Mouse (Mus musculus): ENCODE data around the gene Zfp286. TPM values are rescaled to one million over a fixed set of nuclear protein-coding genes. Genes with fewer than 3 reads are reported as not detected.

Gene Zfp286
- 1.0 TPM for polyA plus RNA-seq (2015; fragmentation: Illumina TruSeq; extraction: RNeasy Lipid Tissue Mini Kit (QIAGEN cat#74804); ENCODE audit: insufficient read depth, low read depth, low replicate concordance)

GRCm38 (mm10) chr11:62788935-62789616 is at the start of gene Zfp286:
Gene Zfp286 (minus strand): TSS chr11:62789462.

GRCm38 (mm10) chr11:62820059-62820541 is 30.8 kb upstream of the Zfp286 start, which contains the start of gene Trim16:
Gene Trim16 (plus strand): TSS chr11:62820231.

GRCm38 (mm10) chr11:62752780-62753179 is 36.5 kb downstream of the Zfp286 start, which contains the start of gene Gm10428:
Gene Gm10428 (plus strand): TSS chr11:62753100.

GRCm38 (mm10) chr11:62731311-62732021 is 57.8 kb downstream of the Zfp286 start, which contains the start of gene Zfp287:
Gene Zfp287 (minus strand): TSS chr11:62731905.

Other genes with a start within 250 kb of the Zfp286 start
- gene Ubb, start 238.3 kb downstream of the Zfp286 start, polyA plus RNA-seq (2015; fragmentation: Illumina TruSeq; extraction: RNeasy Lipid Tissue Mini Kit (QIAGEN cat#74804); ENCODE audit: insufficient read depth, low read depth, low replicate concordance) = 305 TPM
- gene Trpv2, start 215.0 kb downstream of the Zfp286 start, polyA plus RNA-seq (2015; fragmentation: Illumina TruSeq; extraction: RNeasy Lipid Tissue Mini Kit (QIAGEN cat#74804); ENCODE audit: insufficient read depth, low read depth, low replicate concordance) = 1.1 TPM
- 2.2 TPM for gene Lrrc75a, start 140.9 kb downstream of the Zfp286 start, polyA plus RNA-seq (2015; fragmentation: Illumina TruSeq; extraction: RNeasy Lipid Tissue Mini Kit (QIAGEN cat#74804); ENCODE audit: insufficient read depth, low read depth, low replicate concordance)
- gene Mmgt2, start 140.8 kb downstream of the Zfp286 start, polyA plus RNA-seq (2015; fragmentation: Illumina TruSeq; extraction: RNeasy Lipid Tissue Mini Kit (QIAGEN cat#74804); ENCODE audit: insufficient read depth, low read depth, low replicate concordance) = 4.5 TPM
- gene Zfp287, start 57.6 kb downstream of the Zfp286 start, polyA plus RNA-seq (2015; fragmentation: Illumina TruSeq; extraction: RNeasy Lipid Tissue Mini Kit (QIAGEN cat#74804); ENCODE audit: insufficient read depth, low read depth, low replicate concordance) = 2.0 TPM
- not detected for gene Gm10428, start 36.4 kb downstream of the Zfp286 start, polyA plus RNA-seq (2015; fragmentation: Illumina TruSeq; extraction: RNeasy Lipid Tissue Mini Kit (QIAGEN cat#74804); ENCODE audit: insufficient read depth, low read depth, low replicate concordance)
- 4.9 TPM for gene Trim16, start 30.8 kb upstream of the Zfp286 start, polyA plus RNA-seq (2015; fragmentation: Illumina TruSeq; extraction: RNeasy Lipid Tissue Mini Kit (QIAGEN cat#74804); ENCODE audit: insufficient read depth, low read depth, low replicate concordance)
- 0.41 TPM for gene Fbxw10, start 57.6 kb upstream of the Zfp286 start, polyA plus RNA-seq (2015; fragmentation: Illumina TruSeq; extraction: RNeasy Lipid Tissue Mini Kit (QIAGEN cat#74804); ENCODE audit: insufficient read depth, low read depth, low replicate concordance)
- 10.3 TPM for gene Tvp23b, start 90.0 kb upstream of the Zfp286 start, polyA plus RNA-seq (2015; fragmentation: Illumina TruSeq; extraction: RNeasy Lipid Tissue Mini Kit (QIAGEN cat#74804); ENCODE audit: insufficient read depth, low read depth, low replicate concordance)
- not detected for gene Cdrt4, start 161.7 kb upstream of the Zfp286 start, polyA plus RNA-seq (2015; fragmentation: Illumina TruSeq; extraction: RNeasy Lipid Tissue Mini Kit (QIAGEN cat#74804); ENCODE audit: insufficient read depth, low read depth, low replicate concordance)

Measured in pancreas, adult 10 weeks (tissue).